Mouse (Mus musculus) granulocyte monocyte progenitor cell, adult 5-6 weeks (primary cell): ENCODE results near the gene Gm281. TPM values are rescaled to one million over a fixed set of nuclear protein-coding genes. Genes with fewer than 3 reads are reported as not detected.
"Not testable (repeated sequence)": the region's sequence is repeated elsewhere in the genome, so short reads cannot be mapped to it uniquely, and the experiment has no call there.

Source experiments
- ATAC-seq: replicated peaks from 2 replicates; pipeline ENCODE4 v1.8.0; 2016; ENCODE audit warnings: mild to moderate bottlenecking, moderate TSS enrichment, inconsistent platforms; ENCODE audit not compliant: poor library complexity, severe bottlenecking
- total RNA-seq, 2 experiments: library from RNA; stranded (forward) in 1 of 2; stranded (reverse) in 1 of 2; fragments of 200-712, 200-1000 nt in 1 of 2; fragments of >200 nt in 1 of 2; fragmentation: Nextera tagmentation in 1 of 2; gene quantifications; 2 replicates each; pipeline ENCODE4 v1.2.3; 2014 to 2017

Gm281 gene
- total RNA-seq (2014; fragmentation: Nextera tagmentation) (not detected in 2 replicates), total RNA-seq (2017) (not detected in 2 replicates)

- no peak for ATAC-seq
Observed at GRCm38 (mm10) chr14:13914387-13915082, at the start of gene Gm281. Gm281 (minus strand) TSS chr14:13914478.

DNA sequence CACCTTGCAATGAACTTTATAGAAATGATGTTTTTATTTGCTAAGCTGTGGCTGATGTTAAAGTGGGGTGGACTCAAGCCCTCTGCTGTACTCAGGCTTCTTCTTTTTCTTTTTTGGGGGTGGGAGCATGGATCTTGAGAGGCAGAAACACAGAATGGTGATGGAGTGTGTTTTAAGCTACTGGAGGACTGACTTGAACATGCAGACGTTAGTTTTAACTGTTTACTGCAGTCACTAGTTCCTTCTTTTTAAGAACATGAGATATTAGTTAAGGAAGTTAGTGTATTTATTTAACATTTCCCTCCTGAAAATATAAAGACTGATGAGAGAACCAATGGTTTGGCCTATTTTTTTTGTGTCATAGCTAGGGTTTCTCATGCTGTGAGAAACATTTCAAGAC, 49.2 kb upstream of the Gm281 start:
- ATAC-seq, result no peak

DNA sequence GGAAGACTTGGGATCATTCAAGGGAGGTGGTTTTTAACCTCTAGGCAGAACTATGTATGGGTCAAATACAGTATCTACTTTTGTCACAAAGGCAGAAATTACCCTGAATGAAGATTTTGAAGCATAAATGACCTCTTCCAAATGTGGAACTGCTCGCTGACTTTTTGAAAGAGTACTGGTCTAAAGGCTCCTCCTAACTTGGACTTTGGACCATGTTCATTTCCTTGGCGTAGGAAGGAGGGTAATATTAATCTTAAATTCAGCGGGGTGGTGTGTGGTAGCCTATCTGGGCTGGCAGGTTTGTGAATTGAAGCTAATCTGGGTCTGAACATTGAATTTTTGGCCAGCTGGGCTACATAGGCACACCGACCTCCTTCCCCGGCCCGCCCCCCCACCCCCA, 48.2 kb upstream of the Gm281 start:
- no peak for ATAC-seq

DNA sequence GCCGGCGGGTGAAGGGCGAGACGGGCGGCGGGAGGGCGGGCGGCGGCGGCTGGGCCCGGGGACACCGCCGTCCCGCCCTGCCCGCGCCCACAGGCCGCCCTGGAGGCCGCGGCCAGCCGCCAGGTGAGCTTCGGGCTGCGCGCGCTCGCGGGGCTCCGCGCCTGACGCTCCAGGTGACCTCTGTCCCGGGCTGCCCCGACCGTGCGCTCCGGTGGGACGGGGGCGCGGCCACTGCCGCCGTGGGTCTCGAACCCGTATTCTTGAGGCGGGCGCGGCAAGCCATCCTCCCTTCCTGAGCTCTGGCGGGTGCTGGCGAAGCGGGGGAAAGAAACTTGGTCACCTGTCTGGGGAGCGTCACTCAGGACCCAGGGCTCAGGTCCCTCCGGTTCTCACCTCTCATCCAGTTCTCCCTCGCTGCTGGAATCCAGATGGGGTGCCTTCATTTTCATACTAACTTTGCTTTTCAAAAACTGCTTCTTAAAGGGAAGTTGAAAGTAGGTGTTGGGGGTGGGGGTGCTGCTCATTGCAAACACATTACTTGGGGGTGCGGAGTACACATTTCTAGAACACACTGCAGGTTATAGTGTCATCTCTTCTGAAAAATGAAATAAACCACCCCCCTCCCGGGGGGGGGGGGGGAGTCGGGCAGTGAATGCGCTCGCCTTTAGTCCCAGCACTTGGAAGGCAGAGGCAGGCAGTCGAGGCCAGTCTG, 47.3 kb upstream of the Gm281 start, which contains the start of the genes Atxn7 and Thoc7:
Atxn7 (plus strand) TSS at position 40 of the 712 bp plus-strand sequence.
Thoc7 (minus strand) TSS at position 452 of the 712 bp plus-strand sequence.
- ATAC-seq, result peak; percentile 51

DNA sequence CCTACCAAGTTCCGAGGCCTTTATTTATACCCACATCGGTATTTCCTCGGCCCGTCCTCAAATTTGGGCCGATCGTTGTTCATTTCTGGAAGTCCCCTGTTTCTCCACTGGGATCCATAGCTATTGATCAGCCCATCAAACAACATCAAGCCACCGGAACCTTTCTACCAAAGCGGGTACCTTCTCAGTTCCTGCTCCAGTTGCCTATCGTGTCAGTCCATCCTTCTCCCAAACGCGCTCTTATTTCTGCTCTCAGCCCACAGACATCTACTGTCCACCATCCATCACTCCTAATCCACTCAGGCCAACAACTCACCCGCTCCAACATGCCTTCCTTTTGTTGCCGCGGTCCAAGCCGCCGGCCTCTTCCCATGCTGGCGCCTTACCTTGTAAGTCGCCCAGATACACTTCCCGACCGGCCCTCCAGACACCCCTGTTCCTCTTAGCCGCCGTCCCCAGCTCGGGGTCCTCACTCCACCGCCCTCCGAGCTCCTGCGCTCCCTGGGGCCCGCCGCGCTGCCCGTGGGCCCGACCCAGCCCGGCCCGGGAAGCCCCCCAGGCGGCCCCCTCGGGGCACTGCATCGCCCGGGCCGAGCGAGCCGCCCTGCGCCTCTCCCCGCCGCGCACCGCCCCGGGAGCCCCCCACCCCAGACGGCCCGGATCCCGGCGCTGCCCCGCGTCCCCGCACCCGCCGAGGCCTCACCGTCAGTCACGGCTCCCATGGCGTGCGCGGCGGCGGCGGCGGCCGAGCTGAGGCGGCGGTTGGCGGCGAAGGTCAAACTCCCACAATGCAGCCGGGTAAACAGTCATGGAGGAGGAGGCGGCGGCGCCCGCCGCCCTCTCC, 46.4 kb upstream of the Gm281 start:
- ATAC-seq, result peak; percentile 62

GRCm38 (mm10) chr14:13960079-13960478, 45.8 kb upstream of the Gm281 start:
- ATAC-seq, result peak; percentile 34

GRCm38 (mm10) chr14:13952151-13952550, 37.9 kb upstream of the Gm281 start:
- not testable (repeated sequence) for ATAC-seq

- ATAC-seq, result peak; percentile 93
Observed at GRCm38 (mm10) chr14:13950401-13950800, 36.1 kb upstream of the Gm281 start.

DNA sequence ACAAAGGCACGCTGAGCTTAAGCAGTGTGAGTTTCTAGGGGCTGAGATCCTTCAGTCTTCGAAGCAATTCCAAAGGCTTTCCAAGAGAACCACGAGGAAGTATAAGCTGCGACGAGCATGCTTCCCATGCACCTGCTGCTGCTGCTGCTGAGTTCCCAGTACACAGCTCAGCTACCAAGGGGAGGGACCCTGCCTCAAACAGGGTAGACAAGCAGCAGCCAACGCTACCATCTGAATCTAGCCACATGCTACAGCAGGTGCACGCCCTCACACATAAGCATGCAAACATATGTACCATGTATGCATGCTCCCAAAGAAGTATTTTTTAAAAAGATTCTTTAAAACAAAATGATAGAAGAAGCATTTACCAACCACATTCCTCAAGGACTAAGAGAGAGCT, 34.1 kb upstream of the Gm281 start:
- ATAC-seq, result no peak

DNA sequence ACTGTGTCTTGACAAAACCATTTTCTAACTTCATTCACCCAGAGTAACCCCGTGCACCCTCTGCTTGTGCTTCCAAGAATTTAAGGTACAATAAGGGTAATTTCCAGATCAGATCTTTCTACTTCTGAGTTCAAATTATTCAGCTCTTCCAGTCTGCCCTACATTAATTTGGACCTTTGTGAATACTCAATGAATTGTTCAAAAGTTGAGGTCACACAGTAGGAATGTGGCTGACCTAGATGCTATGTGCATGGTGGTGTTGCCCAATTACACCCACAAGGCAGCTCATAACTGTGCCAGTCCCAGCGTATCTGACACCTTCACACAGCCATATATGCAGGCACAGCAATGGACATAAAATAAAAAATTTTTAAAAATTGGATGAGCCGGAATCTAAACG, 30.4 kb upstream of the Gm281 start:
- no peak for ATAC-seq

DNA sequence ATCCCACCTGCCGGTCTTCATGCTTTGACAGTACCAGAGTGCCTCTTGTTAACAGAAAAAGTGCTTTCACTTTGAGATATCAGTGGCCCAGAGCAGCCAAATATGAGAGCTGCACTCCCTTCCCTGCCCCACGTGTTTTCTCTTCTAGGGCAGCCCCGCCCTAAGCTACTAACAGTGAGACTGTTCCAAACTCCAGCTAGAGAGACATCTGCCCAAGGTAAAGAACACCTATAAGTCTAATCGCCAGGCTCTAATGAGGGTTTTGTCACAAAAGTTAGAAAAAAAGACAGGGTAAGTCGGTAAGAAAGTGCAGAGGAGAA, 19.7 kb upstream of the Gm281 start:
- no peak for ATAC-seq

DNA sequence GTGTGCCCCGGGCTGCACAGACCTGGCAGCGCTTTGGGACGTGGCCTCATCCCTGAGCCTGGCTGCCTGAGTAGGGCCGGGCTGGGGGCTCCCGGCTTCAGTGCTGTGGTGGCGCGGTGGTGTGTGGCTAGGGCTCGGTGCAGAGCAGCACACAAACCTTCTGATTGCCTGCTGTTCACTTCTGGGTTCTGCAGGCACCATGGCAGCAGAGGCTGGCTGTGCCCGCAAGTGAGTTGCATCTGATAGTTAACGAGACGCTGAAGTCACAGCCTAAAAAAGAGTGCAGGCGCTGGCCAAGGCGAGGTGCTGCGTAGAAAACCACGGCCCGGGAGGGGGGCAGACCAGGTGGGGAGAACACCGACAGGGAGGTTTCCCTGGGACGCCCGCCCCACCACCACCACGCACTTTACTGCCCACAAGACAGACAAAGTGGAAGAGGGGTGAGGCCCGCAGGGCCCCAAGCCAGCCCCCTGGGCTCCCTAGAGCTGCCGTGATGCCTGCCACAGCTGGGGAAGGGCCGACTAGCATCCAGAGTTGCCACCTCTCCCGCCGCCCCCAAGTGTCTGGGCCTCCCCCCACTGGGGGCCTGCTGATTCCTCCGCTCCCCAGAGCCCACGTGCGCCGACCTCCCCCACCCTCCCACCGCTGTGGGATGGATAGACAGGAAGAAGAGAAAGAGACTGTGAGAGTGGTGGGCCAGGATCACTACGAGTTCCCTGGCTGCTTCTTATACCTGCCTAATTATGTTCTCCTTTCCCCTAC, 19.2 kb upstream of the Gm281 start:
- peak; percentile 58 for ATAC-seq

GRCm38 (mm10) chr14:13917630-13918029, 3.4 kb upstream of the Gm281 start:
- ATAC-seq, result peak; percentile 96

DNA sequence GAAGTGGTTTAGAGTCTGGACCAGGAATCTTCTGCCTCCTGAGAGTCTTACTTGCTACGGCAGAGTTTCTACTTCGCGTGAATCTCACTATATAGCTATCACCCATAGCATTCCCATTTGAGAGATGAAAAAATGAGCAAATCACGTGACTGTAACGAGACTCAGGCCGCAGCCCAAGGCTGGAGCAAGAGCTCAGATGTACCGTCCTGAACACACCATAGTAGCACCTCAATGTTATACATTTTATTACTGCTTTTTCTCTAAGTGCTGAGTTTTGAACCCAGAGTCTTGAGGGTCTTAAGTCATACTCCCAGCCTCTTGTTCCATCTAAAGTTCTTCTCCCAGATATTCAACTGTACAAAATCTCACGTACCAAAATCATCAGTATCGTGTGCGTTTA, 2.9 kb upstream of the Gm281 start:
- no peak for ATAC-seq

- ATAC-seq, result no peak
Observed at GRCm38 (mm10) chr14:13915207-13915606, 929 bp upstream of the Gm281 start.

DNA sequence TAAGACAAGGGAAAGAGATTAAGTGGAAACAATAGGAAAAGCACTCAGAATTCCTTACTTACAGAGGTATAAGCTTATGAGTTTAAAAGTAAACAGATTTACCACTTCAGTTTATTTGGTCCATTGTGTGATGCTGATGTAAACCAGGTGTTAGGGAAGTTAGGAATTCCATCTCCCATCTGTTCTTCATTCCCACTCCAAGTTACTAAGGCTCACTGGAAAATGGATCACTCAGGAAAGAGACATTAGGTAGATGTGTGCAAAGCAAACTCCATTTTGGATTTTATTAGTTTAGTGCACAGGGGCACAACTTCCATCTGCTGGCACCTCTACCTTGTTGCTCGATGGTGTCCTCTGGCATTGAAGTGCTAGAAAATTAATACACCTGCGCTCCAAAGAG, 4.1 kb downstream of the Gm281 start:
- ATAC-seq, result no peak

- ATAC-seq, result no peak
Observed at GRCm38 (mm10) chr14:13907145-13907544, 7.1 kb downstream of the Gm281 start.

DNA sequence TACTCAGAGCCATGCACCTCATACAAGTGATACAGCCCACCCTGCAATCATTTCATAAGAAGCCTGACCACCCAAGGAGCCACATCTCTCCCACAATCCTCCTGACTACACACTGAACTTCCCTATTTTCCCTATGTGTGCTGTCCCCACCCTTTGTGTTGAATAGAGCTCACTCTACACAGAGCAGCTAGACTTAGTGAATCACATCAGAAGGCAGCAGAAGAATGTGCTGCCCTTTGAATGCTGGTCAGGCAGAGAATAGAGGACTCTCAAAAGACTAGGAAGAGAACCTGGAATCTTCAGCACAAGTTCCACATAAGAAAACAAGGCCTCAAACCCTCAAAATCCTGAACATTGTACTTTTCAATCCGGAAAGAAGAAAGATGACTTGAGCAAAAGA, 7.8 kb downstream of the Gm281 start:
- no peak for ATAC-seq

- peak; percentile 95 for ATAC-seq
Observed at GRCm38 (mm10) chr14:13901611-13902067, 12.6 kb downstream of the Gm281 start.

DNA sequence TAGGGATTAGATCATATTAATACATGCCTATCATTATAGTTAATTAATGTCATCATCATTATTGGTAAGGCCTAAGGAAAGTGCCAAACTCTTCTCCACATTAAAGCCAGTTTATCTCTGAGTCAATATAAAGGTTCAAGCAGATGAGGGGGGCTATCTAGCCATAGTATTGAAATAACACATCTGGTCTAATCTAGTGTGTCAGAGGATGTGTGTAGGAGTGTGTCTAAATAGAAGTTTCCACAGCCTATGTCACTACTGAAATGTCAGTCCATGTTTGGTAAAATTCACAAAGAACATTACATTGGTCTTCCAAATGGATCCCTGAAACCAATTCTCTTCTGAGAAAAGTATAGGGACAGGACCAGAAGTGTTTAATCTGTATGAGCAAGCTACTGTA, 19.1 kb downstream of the Gm281 start:
- ATAC-seq, result no peak
